Mouse (Mus musculus) liver, embryonic 16.5 days (tissue): ENCODE measurements around the gene Epop. TPM values are rescaled to one million over a fixed set of nuclear protein-coding genes. Genes with fewer than 3 reads are reported as not detected.

Source experiments
- ATAC-seq: fragments of 200-750 bp; cut with Nextera tagmentation; 2 replicates; pipeline ENCODE4 v1.8.0; 2017; ENCODE audit warnings: low read depth, mild to moderate bottlenecking, moderate number of reproducible peaks, moderate library complexity
- H3K27ac ChIP-seq: fragments of 300-500 bp; sonication (generic); 2 replicates; pipeline ENCODE4 v1.5.1; 2014; ENCODE audit warnings: mild to moderate bottlenecking, low read length
- H3K27me3 ChIP-seq: fragments of 300-500 bp; sonication (generic); 2 replicates; pipeline ENCODE4 v1.6.1; 2014; ENCODE audit warnings: low read depth, low read length, mixed read lengths; ENCODE audit not compliant: control insufficient read depth, insufficient read depth
- H3K36me3 ChIP-seq: fragments of 300-500 bp; sonication (generic); 2 replicates; pipeline ENCODE4 v1.6.1; 2014; ENCODE audit warnings: mild to moderate bottlenecking; ENCODE audit not compliant: control insufficient read depth, insufficient read depth
- H3K4me1 ChIP-seq: fragments of 300-500 bp; sonication (generic); 2 replicates; pipeline ENCODE4 v1.6.1; 2014; ENCODE audit warnings: low read depth, low read length, mixed read lengths; ENCODE audit not compliant: control insufficient read depth
- H3K4me2 ChIP-seq: fragments of 300-500 bp; sonication (generic); 2 replicates; pipeline ENCODE4 v1.6.1; 2014; ENCODE audit warnings: low read depth, low read length, mixed read lengths
- H3K4me3 ChIP-seq: fragments of 300-500 bp; sonication (generic); 2 replicates; pipeline ENCODE4 v1.5.1; 2014; ENCODE audit warnings: low read depth, mild to moderate bottlenecking, low read length
- H3K9ac ChIP-seq: fragments of 300-500 bp; sonication (generic); 2 replicates; pipeline ENCODE4 v1.6.1; 2014; ENCODE audit warnings: low read depth, low read length
- H3K9me3 ChIP-seq: fragments of 300-500 bp; sonication (generic); replicated peaks from 2 replicates; pipeline ENCODE4 v1.6.1; 2016; ENCODE audit warnings: low read length; ENCODE audit not compliant: control insufficient read depth
- WGBS: fragments of 180-500 bp; shearing (Covaris S2); extraction: QIAGEN DNeasy Blood & Tissue Kit; methylation state at CpG from one replicate; pipeline ENCODE4 v1.1.7; 2014; ENCODE audit not compliant: insufficient replicate concordance; 5-methylcytosine and 5-hydroxymethylcytosine counted together
- polyA plus RNA-seq: library from polyadenylated mRNA; unstranded; fragments of >200 nt; fragmentation: Nextera tagmentation; extraction: Ambion mirVana; gene quantifications from 2 replicates; pipeline ENCODE4 v1.2.1, GENCODE M21; 2015

Gene Epop
- polyA plus RNA-seq, 1 experiment from 2014 or later = 0.24 TPM

GRCm38 (mm10) chr11:97627556-97628302 is 1.8 kb downstream of the Epop start:
- Histone ChIP-seq H3K9me3 (no peaks in the 10 kb centered on the region), H3K4me1 (peaks cover 7% of the 10 kb centered on the region; the same call in 1 of the 2 replicates), H3K9ac (no peak overlapping the region), H3K36me3 (no peaks in the 10 kb centered on the region), H3K27me3 (peaks cover 89% of the 10 kb centered on the region), H3K4me3 (no peak overlapping the region), H3K27ac (no peak overlapping the region), H3K4me2 (no peak overlapping the region)
- WGBS = 11% methylated on average over 30 of the region's 30 CpGs
- ATAC-seq = no peak

- Histone ChIP-seq H3K27me3 (peaks cover 88% of the 10 kb centered on the region), H3K36me3 (no peaks in the 10 kb centered on the region), H3K4me3 (no peak overlapping the region), H3K27ac (no peak overlapping the region), H3K9me3 (no peaks in the 10 kb centered on the region), H3K4me1 (peaks cover 7% of the 10 kb centered on the region; the same call in 1 of the 2 replicates), H3K4me2 (no peak overlapping the region), H3K9ac (no peak overlapping the region)
- 23% methylated on average over 10 of the region's 10 CpGs for WGBS
- no peak for ATAC-seq
Observed at GRCm38 (mm10) chr11:97626850-97627249, 2.7 kb downstream of the Epop start.

GRCm38 (mm10) chr11:97626431-97626830 is 3.1 kb downstream of the Epop start:
- Histone ChIP-seq H3K27ac (no peak overlapping the region), H3K36me3 (no peaks in the 10 kb centered on the region), H3K9ac (no peak overlapping the region), H3K4me2 (no peak overlapping the region), H3K4me1 (peaks cover 7% of the 10 kb centered on the region; the same call in 1 of the 2 replicates), H3K27me3 (peaks cover 84% of the 10 kb centered on the region), H3K4me3 (no peak overlapping the region), H3K9me3 (no peaks in the 10 kb centered on the region)
- ATAC-seq = no peak
- 13% methylated on average over 13 of the region's 13 CpGs for WGBS

- 30% methylated on average over 5 of the region's 5 CpGs for WGBS
- H3K9ac ChIP-seq = no peak overlapping the region
- H3K4me2 ChIP-seq = no peak overlapping the region
- no peak for ATAC-seq
- H3K27me3 ChIP-seq = peaks cover 75% of the 10 kb centered on the region
- no peaks in the 10 kb centered on the region for H3K9me3 ChIP-seq
- H3K4me3 ChIP-seq = no peak overlapping the region
- H3K27ac ChIP-seq = no peak overlapping the region
- H3K4me1 ChIP-seq = peaks cover 7% of the 10 kb centered on the region; the same call in 1 of the 2 replicates
- H3K36me3 ChIP-seq = no peaks in the 10 kb centered on the region
Observed at GRCm38 (mm10) chr11:97625551-97625950, 4.0 kb downstream of the Epop start.

GRCm38 (mm10) chr11:97623166-97623565 is 6.3 kb downstream of the Epop start:
- Histone ChIP-seq H3K27ac (no peak overlapping the region), H3K4me3 (no peak overlapping the region), H3K27me3 (peaks cover 51% of the 10 kb centered on the region), H3K4me2 (no peak overlapping the region), H3K36me3 (no peaks in the 10 kb centered on the region), H3K4me1 (no peaks in the 10 kb centered on the region), H3K9ac (no peak overlapping the region), H3K9me3 (no peaks in the 10 kb centered on the region)
- 39% methylated on average over 9 of the region's 9 CpGs for WGBS
- ATAC-seq = no peak

- H3K36me3 ChIP-seq = no peaks in the 10 kb centered on the region
- ATAC-seq = no peak
- no peak overlapping the region for H3K9ac ChIP-seq
- 2% methylated on average over 6 of the region's 6 CpGs for WGBS
- no peaks in the 10 kb centered on the region for H3K9me3 ChIP-seq
- no peak overlapping the region for H3K4me2 ChIP-seq
- H3K27me3 ChIP-seq = peaks cover 44% of the 10 kb centered on the region
- no peak overlapping the region for H3K4me3 ChIP-seq
- no peak overlapping the region for H3K27ac ChIP-seq
- no peaks in the 10 kb centered on the region; the same call in 1 of the 2 replicates for H3K4me1 ChIP-seq
Observed at GRCm38 (mm10) chr11:97622440-97622839, 7.1 kb downstream of the Epop start.

- ATAC-seq = no peak
- H3K27me3 ChIP-seq = peaks cover 15% of the 10 kb centered on the region
- no peaks in the 10 kb centered on the region for H3K9me3 ChIP-seq
- no peak overlapping the region for H3K27ac ChIP-seq
- WGBS = 52% methylated on average over 5 of the region's 5 CpGs
- no peak overlapping the region for H3K4me3 ChIP-seq
- no peak overlapping the region for H3K4me2 ChIP-seq
- no peaks in the 10 kb centered on the region for H3K36me3 ChIP-seq
- H3K4me1 ChIP-seq = no peaks in the 10 kb centered on the region; the same call in 1 of the 2 replicates
- H3K9ac ChIP-seq = no peak overlapping the region
Observed at GRCm38 (mm10) chr11:97619391-97619795, 10.1 kb downstream of the Epop start.

GRCm38 (mm10) chr11:97618368-97618767 is 11.1 kb downstream of the Epop start:
- H3K27me3 ChIP-seq = peaks cover 5% of the 10 kb centered on the region
- no peak overlapping the region for H3K27ac ChIP-seq
- no peaks in the 10 kb centered on the region for H3K9me3 ChIP-seq
- no peak overlapping the region for H3K9ac ChIP-seq
- 0 out of 2 replicates have a peak, but pooled peaks have one; percentile 5 for ATAC-seq
- no peak overlapping the region for H3K4me3 ChIP-seq
- H3K36me3 ChIP-seq = no peaks in the 10 kb centered on the region
- no peak overlapping the region for H3K4me2 ChIP-seq
- no peaks in the 10 kb centered on the region; the same call in 1 of the 2 replicates for H3K4me1 ChIP-seq
- 33% methylated on average over 11 of the region's 11 CpGs for WGBS

GRCm38 (mm10) chr11:97615276-97615675 is 14.2 kb downstream of the Epop start:
- Histone ChIP-seq H3K9ac (no peak overlapping the region), H3K4me1 (no peaks in the 10 kb centered on the region; the same call in 1 of the 2 replicates), H3K4me2 (no peak overlapping the region), H3K27me3 (no peaks in the 10 kb centered on the region; the same call in 1 of the 2 replicates), H3K36me3 (no peaks in the 10 kb centered on the region), H3K27ac (no peak overlapping the region), H3K9me3 (no peaks in the 10 kb centered on the region), H3K4me3 (no peak overlapping the region)
- WGBS = 54% methylated on average over 4 of the region's 4 CpGs
- ATAC-seq = no peak
